Mouse (Mus musculus): ENCODE results near the gene Nfib. TPM values are rescaled to one million over a fixed set of nuclear protein-coding genes. Genes with fewer than 3 reads are reported as not detected.

Gene Nfib
- total RNA-seq, 2 experiments from 2014 or later: 92.9 to 104 TPM

- intact Hi-C loops (cut with DNase I; ENCODE audit: low total_unique reads): loop anchor here (5.0 kb wide), 1 partner anchor 35 kb away; no protein-coding TSS in a partner anchor
- DNase-seq: peak; percentile 31
Measured at GRCm38 (mm10) chr4:82506731-82507331, 198.7 kb downstream of the Nfib start.

GRCm38 (mm10) chr4:82506081-82506730, 199.3 kb downstream of the Nfib start:
- DNase-seq: peak; percentile 97
- intact Hi-C loops (cut with DNase I; ENCODE audit: low total_unique reads): loop anchor here (5.0 kb wide), 1 partner anchor 36 kb away; no protein-coding TSS in a partner anchor

- intact Hi-C loops (cut with DNase I; ENCODE audit: low total_unique reads): loop anchor here (5.0 kb wide), 1 partner anchor 37 kb away; no protein-coding TSS in a partner anchor
- DNase-seq: peak; percentile 82
Measured at GRCm38 (mm10) chr4:82505121-82506031, 200.2 kb downstream of the Nfib start.

- peak; percentile 55 for DNase-seq
- intact Hi-C loops (cut with DNase I; ENCODE audit: low total_unique reads): loop anchor here (5.0 kb wide), 1 partner anchor 38 kb away; no protein-coding TSS in a partner anchor
Measured at GRCm38 (mm10) chr4:82504284-82505120, 201.0 kb downstream of the Nfib start.

GRCm38 (mm10) chr4:82504015-82504283, 201.6 kb downstream of the Nfib start:
- intact Hi-C loops (cut with DNase I; ENCODE audit: low total_unique reads): no loop called here
- no peak for DNase-seq

GRCm38 (mm10) chr4:82503274-82504014, 202.1 kb downstream of the Nfib start:
- DNase-seq: no peak
- intact Hi-C loops (cut with DNase I; ENCODE audit: low total_unique reads): no loop called here

- no peak for DNase-seq
Measured at GRCm38 (mm10) chr4:82502611-82503010, 202.9 kb downstream of the Nfib start.

GRCm38 (mm10) chr4:82502012-82502411, 203.5 kb downstream of the Nfib start:
- no peak for DNase-seq
- intact Hi-C loops (cut with DNase I; ENCODE audit: low total_unique reads): no loop called here

More at GRCm38 (mm10) chr4:82502611-82503010, 202.9 kb downstream of the Nfib start:
- intact Hi-C loops (cut with DNase I; ENCODE audit: low total_unique reads): no loop called here

- intact Hi-C loops (cut with DNase I; ENCODE audit: low total_unique reads): no loop called here
- no peak for DNase-seq
Measured at GRCm38 (mm10) chr4:82500578-82501098, 204.9 kb downstream of the Nfib start.

- intact Hi-C loops (cut with DNase I; ENCODE audit: low total_unique reads): no loop called here
Measured at GRCm38 (mm10) chr4:82499725-82500577, 205.6 kb downstream of the Nfib start.

GRCm38 (mm10) chr4:82499238-82499637, 206.3 kb downstream of the Nfib start:
- intact Hi-C loops (cut with DNase I; ENCODE audit: low total_unique reads): no loop called here
- DNase-seq: no peak

More at GRCm38 (mm10) chr4:82499725-82500577, 205.6 kb downstream of the Nfib start:
- no peak for DNase-seq

- intact Hi-C loops (cut with DNase I; ENCODE audit: low total_unique reads): no loop called here
- DNase-seq: no peak
Measured at GRCm38 (mm10) chr4:82497671-82498631, 207.6 kb downstream of the Nfib start.

- no peak for DNase-seq
- intact Hi-C loops (cut with DNase I; ENCODE audit: low total_unique reads): no loop called here
Measured at GRCm38 (mm10) chr4:82497141-82497566, 208.4 kb downstream of the Nfib start.

GRCm38 (mm10) chr4:82496383-82496782, 209.2 kb downstream of the Nfib start:
- intact Hi-C loops (cut with DNase I; ENCODE audit: low total_unique reads): no loop called here
- DNase-seq: no peak

GRCm38 (mm10) chr4:82495605-82496004, 209.9 kb downstream of the Nfib start:
- no peak for DNase-seq
- intact Hi-C loops (cut with DNase I; ENCODE audit: low total_unique reads): no loop called here

- intact Hi-C loops (cut with DNase I; ENCODE audit: low total_unique reads): no loop called here
- no peak for DNase-seq
Measured at GRCm38 (mm10) chr4:82494829-82495228, 210.7 kb downstream of the Nfib start.
